Mouse (Mus musculus) right cerebral cortex, postnatal 25 days (tissue): ENCODE data around the gene Cyth4.

ENCODE experiments used
- DNase-seq: peaks from one replicate; pipeline ENCODE4 v3.0.0; 2022

Gene Cyth4

GRCm38 (mm10) chr15:78596914-78597313, at the start of gene Cyth4:
Gene Cyth4, plus strand, starts transcription at chr15:78597047.
- peak; percentile 34 for DNase-seq

DNA sequence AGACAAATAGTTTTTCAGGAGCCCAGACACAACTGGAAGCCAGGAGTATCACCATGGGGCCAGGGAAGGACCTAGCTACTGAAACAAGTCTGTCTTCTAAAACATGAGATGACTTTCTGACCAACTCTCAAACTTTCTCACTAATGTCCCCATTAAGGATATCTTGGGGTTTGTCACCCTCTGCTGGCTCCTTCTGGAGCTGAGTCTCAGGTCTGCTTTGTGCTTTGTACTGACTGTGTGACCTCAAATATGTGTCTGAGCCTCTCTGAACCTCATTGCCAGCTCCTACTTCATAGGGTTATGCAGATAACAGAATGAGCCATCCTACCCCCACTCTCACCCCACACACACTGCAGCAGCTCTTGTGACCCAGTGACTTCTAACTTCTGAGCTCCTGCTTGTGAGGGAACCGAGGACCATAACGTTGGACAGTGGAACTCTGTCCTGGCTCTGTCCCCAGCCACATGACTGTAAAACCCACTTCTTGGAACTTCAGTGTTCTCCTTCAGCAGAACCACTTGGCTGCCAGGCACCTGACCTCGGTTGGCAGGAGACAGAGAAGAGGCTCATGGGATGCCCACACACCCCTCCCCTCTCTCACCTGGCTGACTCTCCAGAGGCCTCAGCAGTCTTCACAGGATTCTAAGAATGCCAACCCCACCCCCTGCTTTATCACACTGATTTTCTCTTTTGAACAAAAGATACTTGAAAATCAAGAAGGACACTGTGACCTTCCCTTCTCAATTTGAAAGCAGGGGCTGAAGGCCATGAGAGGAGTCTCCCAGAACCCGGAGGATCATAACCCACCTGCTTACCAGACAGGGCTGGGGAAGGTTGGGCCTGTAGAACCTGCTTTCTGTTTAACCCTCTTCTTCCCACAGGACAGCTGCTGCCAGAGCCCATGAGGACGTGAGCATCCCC, 49.2 kb upstream of the Cyth4 start:
- no peak for DNase-seq

GRCm38 (mm10) chr15:78548336-78548665, 48.5 kb upstream of the Cyth4 start:
- DNase-seq, result no peak

DNA sequence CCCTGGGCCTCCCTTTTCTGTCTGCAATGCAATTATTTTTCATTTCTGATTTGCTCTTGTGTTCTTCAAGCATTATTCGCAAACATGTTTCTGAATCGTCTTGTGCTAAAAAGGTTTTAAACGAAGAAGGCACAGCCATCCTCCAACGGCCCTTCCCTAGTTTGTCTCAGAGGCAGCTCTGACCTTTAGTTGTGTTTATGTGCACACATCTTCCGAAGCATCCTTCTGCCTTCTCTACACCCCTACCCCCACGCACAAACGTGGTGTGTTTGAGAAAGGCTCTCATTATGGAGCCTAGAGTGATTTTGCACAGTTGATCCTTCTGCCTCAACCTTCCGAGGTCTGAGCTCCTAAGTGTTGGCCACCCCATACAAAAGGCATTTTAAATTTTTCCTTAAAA, 48.1 kb upstream of the Cyth4 start:
- DNase-seq, result no peak

GRCm38 (mm10) chr15:78549189-78549734, 47.6 kb upstream of the Cyth4 start:
- no peak for DNase-seq

GRCm38 (mm10) chr15:78554545-78555313, 42.1 kb upstream of the Cyth4 start:
- DNase-seq, result no peak

DNA sequence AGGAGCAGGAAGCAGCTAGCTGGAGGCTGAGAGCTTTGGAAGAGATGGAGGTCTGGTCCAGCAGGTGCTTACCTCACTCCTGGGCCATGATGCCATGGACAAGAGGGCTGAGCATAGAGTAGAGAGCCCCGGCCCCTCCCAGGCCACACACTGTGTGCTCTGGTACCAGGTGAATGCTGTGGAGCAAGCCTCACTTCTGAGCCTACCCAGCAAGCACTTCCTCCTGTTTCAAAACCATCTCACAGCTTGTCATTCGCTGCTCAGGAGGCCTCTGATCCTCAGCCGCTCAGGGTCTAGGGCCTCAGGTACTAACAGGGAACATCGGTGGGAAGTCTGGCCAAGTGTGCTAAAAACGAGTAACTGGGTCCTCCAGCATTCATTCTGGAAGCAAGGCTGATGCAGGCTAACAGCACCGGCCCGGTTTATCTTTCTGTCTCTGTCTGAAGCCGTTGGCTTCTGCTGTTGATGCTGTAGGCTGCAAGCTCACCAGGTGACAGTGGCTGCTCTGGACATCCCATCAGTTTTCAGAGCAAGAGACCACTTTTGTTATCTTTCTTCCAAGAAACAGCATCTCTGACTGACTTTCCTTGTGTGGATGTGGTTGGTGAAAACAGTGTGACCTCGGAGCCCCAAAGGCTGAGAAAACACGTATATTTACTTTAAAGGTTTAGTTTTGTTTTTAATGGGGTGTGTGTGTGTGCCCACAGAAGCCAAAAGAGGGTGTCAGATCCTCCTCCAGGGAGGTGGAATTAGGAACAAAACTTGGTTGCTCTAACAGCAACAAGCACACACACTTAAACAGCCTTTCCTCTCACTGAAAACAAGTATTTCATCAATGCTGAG, 38.9 kb upstream of the Cyth4 start:
- no peak for DNase-seq

DNA sequence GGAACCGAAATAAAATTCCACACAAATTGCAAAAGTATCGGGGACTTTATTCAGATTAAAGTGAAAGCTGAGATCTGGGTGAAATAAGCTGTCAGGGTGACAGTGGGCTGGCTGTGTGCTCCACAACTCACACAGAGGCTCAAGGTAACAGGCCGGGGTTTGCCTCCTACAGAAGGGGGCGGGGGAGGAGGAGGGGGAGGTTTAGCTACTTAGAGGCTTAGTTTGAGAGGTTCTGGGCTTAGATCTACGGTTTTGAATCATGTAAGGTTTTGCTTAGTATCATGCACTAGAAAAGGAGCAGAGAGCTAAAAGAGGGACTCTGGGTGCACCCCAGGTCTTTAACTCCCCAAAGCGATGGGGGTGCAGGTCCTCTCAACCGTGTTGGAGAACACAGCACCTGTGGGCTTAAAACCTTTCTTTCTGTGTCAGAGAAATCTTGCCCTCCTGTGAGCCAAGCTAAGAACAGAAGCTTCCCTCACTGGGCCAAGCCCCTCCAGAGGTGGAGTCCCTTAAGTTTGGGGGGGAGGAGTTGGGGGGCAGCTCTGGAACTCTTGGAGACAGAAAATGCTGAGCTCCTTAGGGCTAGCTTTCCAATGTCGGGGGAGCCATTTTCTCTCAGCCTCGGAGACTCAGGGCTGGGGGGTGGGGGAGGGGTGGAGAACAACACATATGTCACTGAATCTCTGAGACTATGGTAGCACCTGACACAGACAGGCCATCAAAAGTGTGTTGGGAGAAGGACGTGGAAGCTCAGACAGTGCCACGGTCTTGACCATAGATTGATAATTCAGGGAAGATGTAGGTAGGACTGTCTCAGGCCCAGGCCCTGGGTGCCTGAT, 37.5 kb upstream of the Cyth4 start:
- no peak for DNase-seq

GRCm38 (mm10) chr15:78563344-78563743, 33.5 kb upstream of the Cyth4 start:
- DNase-seq, result no peak

DNA sequence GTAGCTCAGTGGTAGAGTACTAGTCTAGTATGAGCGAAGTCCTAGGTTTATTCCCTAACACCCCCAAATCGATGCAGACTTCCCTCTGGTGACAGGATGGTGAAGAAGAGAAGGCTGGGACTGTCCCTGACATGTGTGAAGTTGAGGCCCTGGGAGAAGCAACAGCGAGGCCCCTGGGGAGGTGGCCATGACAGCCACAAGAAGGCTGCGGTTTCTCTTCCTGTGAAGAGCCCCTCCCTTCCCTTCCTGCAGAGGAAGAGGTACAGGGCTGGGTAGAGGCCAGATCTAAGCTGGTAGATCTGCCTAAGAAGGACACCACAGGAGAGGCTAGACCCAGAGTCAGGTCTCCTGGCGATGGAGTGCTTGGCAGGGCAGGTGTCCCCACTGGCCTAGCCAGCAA, 32.9 kb upstream of the Cyth4 start:
- no peak for DNase-seq

GRCm38 (mm10) chr15:78564764-78565435, 31.9 kb upstream of the Cyth4 start:
- DNase-seq, result no peak

DNA sequence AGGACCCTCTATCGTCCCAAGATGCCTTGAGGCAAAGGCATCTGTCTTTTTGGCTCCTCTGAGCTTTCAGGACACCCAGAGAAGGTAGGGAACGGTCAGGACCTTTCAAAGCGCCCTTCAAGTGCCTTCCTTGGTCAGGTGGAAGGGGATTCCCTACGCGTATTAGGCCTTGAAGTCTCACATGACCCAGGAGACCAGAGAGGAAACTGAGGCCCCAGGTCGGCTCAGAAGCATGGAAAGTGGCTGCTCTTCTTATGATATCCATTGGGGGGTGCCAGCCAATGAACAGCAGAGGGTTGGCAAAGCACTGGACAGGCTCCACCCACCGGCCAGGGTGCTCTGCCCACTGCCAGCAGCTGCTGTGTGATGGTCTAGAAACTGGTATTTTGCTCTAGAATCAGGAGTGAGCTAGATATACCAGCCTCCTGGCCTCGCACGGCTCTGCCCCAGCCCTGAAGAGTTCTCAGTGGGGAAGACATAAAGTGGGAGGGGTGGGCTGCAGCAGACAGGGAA, 29.2 kb upstream of the Cyth4 start:
- no peak for DNase-seq

- DNase-seq, result no peak
These were observed 26.7 kb upstream of the Cyth4 start for GRCm38 (mm10) chr15:78570170-78570569.

- DNase-seq, result no peak
These were observed 25.1 kb upstream of the Cyth4 start for GRCm38 (mm10) chr15:78571554-78572269.

DNA sequence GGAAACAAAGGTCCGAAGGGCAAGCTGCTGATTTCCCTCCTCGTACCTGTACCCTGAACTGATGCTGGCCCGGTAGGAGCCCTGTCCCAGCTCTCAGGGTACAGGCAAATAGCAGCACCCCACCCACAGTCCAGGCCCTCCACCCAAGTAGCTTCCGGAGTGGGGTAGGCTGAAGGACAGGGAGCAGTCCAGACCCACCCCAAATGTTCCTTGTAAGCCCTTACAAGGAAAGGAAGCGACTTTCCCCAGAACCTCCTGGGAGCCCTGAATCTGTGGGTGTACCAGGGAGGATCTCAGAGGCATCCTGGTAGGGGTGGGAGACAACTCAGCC, 24.6 kb upstream of the Cyth4 start:
- no peak for DNase-seq

DNA sequence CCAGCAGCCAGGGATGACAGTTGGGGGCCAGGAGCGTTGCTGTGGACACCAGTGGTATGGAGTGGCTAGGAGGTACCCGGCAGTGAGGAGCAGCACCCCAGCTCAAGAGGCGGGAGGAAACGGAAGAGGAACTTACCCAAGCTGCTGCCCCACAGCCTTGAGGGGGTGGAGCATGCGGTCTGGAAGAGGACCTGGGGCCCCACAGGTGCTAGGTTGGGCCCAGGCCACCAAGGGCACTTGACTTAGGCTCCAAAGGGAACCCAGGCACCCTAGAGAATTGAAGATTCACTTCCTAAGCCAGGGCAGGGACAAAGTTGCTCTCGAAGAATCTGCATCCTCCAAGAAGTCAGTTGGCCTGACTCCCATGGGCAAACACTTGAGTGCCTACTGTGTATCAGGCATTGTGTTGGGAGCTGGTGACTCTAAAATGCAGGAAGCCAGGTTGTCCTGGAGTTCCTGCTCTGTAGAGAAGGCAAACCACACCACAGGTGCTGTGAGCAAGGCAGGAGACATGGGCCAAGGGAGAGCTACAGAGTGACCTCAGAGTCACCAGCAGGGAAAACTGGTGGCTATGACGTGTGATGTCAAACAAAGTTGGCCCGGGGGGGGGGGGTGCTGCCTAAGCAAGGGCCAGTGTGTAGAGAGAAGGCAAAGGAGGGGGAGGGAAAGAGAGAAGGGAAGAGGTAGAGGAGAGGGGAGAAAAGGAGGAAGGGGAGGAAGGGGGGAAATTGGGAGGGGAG, 24.0 kb upstream of the Cyth4 start, which contains the start of gene Rac2:
Rac2 (minus strand) TSS at position 126 of the 740 bp plus-strand sequence.
- DNase-seq, result no peak

GRCm38 (mm10) chr15:78576284-78576810, 20.5 kb upstream of the Cyth4 start:
- no peak for DNase-seq

DNA sequence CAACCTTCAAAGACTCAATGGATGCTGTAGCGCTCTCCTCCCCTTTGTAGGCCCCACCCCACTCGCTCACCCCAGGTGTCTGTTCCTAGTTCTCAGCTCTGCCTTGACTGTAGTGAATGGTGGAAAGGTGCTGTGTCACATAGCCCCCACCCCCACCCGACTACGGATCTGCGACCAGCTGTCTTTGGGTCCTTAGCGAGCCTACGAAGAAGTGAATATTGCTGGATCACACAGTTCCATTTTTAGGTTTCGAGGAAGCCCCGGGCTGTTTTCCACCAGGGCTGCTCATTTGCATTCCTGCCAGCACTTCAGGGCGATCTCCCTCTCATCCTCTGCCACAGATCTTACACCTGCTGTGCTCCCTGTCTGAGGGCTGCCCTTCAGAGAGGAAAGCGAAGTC, 13.5 kb upstream of the Cyth4 start:
- DNase-seq, result no peak

DNA sequence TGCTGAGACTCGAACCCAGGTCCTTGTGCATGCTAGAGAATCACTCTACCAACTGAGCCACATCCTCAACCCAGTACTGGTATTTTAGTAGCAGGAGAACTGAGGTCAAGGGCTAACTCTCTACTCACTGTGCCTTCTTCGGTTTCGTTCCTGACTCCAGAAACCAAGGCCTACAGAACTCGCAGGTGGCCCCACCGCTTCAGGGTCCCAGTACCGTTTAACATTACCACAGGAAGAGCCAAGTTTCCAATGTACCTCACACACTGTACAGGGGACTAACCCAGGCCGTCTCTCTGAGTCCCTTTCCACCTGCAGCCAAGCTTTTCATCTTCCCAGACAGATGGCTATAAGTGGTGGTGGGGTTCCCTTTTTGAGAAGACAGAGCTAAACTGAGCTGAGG, 11.4 kb upstream of the Cyth4 start:
- no peak for DNase-seq
